Mouse (Mus musculus) spleen, postnatal 14 days (tissue): Measurements from ENCODE around the gene Fam83c.

ENCODE experiments used
- DNase-seq, 2 experiments: peaks; one replicate each; pipeline ENCODE4 v3.0.0; 2021 to 2022; ENCODE audit warnings: low spot score in 2 of 2

Gene Fam83c

GRCm38 (mm10) chr2:155826630-155827424 is 7.8 kb downstream of the Fam83c start, which contains the start of gene Eif6:
Gene Eif6 (minus strand): TSS chr2:155826925.
- peak; percentile 71 to 75 for DNase-seq

DNA sequence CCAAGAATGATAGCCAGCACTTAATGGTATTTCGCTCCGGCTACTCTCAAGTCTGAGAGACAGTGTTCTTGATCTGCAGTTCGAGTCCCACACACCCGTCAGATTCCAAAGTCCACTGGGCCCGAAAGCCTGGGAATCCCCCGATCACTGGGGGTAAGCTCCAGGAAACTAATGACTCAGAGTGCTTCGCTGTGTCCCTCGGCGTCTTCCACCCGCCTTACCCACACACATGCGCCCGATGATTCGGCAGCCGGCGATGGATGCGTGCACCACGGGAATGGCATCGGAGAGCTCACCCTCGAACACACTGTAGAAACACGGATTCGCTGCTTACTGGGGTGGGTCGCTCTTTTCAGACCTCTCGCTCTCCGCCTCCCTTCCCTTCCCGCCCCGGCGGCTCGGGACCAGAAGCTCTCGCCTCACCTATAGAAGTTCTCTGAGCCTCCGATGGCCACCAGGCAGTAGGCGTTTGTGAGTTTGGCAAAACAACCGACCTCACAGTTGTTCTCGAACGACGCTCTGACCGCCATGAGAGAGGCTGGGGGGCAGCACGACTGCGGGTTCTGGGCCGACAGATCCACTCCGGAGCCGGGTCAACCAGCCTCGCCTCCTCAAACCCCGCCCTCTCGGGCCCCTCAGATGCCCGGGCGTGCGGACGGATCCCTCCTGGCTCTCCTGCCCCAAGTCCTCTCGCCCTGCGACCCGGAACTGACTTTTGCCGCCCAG is 8.6 kb downstream of the Fam83c start:
- DNase-seq, result no peak

GRCm38 (mm10) chr2:155823722-155824121 is 10.9 kb downstream of the Fam83c start:
- DNase-seq, result no peak

DNA sequence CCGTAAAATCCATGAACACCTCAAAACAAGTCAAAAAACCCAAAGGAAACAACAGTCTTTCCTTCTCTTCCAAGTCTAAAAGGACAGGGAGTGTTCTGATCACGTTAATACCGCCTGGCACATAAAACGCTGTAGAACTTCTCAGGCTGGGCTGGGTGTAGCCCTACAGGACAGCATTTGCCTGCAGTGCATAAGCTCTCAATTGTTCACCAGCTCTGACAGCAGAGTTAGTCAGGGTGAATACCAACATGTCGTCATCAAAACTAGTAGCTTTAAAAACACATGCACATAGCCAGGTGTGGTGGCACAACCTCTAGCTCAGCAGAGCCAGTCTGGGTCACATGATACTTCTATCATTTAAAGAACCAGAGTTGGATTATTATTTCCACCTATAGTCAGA is 13.9 kb downstream of the Fam83c start:
- DNase-seq, result no peak

- DNase-seq, result no peak
Observed at GRCm38 (mm10) chr2:155819449-155820251, 15.0 kb downstream of the Fam83c start.

GRCm38 (mm10) chr2:155819392-155819448 is 15.4 kb downstream of the Fam83c start, which contains the start of gene BC029722:
Gene BC029722 (minus strand): TSS chr2:155819426.
- no peak for DNase-seq

- peak; percentile 89 to 93 for DNase-seq
Observed at GRCm38 (mm10) chr2:155818596-155819391, 15.9 kb downstream of the Fam83c start.

GRCm38 (mm10) chr2:155817301-155818245 is 17.1 kb downstream of the Fam83c start:
- DNase-seq, result no peak

DNA sequence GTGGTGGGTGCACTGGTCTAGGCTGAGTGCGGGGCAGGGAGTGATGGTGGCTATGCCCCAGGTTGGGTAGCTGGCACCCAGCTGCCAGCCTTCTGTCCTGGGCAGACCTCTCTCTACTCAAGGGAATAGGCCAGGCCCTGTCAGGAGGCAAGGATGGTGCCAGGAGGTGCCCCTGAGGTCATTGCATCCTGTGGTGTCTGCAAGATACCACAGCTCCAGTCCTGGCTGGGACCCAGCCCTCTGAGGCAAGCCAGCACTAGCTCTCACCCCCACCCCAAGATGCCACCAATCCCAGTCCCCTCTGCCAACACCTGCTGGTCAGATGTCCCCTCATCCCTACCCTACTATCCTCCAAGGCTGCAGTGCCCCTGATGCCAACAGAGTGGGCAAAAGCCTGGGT is 18.5 kb downstream of the Fam83c start:
- no peak for DNase-seq

DNA sequence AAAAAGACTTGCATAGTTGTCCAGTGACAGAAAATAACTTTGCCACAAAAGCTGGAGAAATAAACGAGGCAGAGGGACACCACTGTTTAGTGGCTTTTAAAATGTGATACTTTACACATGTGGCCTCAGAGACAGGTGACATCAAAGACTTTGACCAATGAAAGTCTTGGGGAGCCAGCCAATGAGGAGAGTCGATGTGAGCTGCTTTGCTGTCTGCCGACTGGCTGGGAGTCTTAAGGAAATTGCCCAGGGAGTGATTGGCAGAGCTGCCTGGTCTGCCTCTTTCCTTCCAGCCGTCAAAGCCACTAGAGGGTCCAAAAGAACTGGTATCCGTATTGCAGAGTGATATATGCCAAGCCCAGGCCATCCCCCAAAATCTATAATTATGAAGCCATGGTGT is 19.8 kb downstream of the Fam83c start:
- DNase-seq, result no peak

GRCm38 (mm10) chr2:155812637-155813036 is 22.0 kb downstream of the Fam83c start:
- DNase-seq, result no peak

DNA sequence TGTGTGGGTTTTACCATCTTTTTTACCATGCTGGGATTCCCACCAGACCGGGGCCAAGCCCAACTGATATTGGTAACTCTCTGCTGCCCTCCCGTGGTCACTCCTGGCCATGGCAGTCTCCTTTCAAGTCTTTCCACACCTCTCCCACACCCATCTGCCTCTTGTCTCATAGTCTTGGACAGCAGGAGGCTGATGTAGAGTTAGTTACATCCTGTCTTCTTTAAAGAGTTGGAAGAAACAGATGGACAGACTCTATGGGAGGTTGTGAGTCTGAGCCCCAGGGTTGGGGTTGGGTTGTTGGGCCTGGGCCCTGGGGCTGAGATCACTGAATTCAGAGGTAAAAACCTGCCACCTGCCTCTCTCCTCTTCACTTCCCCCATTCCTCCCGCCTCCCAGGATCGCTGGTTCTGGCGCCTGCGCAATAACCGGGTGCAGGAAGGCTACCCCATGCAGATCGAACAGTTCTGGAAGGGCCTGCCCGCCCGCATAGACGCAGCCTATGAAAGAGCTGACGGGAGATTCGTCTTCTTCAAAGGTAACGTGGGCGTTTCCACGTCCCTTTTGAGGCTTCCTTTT is 22.7 kb downstream of the Fam83c start:
- DNase-seq, result peak; percentile 54 to 73

- no peak for DNase-seq
Observed at GRCm38 (mm10) chr2:155809620-155810019, 25.0 kb downstream of the Fam83c start.

DNA sequence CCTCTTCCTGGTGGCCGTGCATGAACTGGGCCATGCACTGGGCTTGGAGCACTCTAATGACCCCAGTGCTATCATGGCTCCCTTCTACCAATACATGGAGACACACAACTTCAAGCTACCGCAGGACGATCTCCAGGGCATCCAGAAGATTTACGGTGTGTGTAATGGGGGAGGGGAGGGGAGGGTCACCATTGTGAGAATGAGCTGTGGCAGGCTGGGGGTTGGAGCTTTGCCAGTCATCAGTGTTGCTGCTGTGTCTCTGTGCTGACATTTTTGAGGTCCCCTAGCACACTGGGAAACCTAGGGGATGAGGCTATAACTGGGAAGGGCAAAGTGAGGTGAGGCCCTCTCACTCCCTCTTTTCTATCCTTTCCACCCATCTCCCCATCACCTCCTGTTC is 27.2 kb downstream of the Fam83c start:
- DNase-seq, result no peak

DNA sequence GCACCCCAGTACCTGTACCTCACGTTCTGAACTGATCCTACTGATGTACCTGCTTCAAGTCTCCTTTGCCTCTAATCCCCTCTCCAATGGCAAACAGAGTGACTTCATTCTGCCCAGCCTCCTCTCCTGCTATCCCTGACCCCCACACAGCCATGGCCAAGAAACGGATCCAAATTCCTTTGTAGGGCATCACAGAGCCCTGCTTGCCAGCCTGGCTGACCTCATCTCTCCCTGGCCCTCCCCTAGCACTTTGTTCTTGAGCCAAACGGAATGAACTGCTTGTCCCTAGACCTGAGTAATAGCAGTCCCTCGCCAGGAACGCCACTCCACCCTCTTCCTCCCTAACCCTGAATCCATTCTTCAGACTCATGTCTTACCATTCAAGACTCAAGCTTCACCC is 28.1 kb downstream of the Fam83c start:
- DNase-seq, result no peak

- DNase-seq, result no peak
Observed at GRCm38 (mm10) chr2:155805925-155806255, 28.8 kb downstream of the Fam83c start.

DNA sequence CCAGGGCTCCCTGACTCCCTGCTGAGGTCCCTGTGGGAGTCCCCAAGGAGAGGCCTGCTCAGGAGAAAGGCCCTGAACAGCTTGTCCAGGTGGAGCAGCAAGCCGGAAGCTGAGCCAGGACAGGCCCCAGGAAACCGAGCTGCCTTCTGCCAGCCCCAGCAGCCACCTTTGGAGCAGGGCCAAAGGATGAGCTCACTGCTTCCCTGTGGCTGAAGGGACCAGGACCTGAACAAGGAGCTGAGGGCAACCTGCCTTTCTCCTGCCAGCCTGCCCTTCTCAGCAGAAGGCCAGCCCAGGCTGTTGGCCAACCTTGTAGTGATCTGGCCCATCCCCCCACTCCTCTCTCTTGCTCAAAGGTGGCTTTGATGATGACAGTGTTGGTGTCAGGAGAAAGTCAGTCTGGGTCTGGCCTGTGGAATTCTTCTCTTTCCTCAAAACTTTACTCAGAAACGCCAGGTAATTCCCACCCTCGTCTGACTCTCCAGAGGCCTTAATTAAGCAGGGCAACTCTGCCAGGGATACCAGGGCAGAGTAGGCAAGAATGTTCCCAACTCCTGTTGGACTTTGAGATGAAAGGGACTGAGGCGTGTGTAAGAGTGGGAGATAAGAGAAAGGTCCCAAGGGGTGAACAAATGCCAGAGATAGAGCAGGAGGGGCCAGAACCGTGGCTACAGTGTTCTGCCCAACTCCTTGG is 29.3 kb downstream of the Fam83c start:
- no peak for DNase-seq

GRCm38 (mm10) chr2:155804053-155804452 is 30.6 kb downstream of the Fam83c start:
- no peak for DNase-seq

DNA sequence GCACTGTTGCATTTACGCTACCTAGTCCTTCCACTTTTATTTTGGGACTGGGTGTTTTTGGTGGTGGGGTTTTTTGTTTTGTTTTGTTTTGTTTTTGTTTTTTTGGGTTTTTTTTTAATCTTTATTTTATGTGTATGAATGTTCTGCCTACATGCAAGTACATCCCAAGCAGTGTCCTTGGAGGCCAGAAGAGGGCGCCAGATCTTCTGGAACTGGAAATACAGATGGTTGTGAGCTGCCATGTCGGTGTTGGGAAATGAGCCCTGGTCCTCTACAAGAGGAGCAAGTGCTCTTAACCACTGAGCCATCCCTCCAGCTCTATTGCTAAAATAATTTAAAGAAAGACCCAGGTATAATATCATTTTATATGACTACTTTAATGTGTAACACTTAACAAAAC is 31.9 kb downstream of the Fam83c start:
- no peak for DNase-seq

DNA sequence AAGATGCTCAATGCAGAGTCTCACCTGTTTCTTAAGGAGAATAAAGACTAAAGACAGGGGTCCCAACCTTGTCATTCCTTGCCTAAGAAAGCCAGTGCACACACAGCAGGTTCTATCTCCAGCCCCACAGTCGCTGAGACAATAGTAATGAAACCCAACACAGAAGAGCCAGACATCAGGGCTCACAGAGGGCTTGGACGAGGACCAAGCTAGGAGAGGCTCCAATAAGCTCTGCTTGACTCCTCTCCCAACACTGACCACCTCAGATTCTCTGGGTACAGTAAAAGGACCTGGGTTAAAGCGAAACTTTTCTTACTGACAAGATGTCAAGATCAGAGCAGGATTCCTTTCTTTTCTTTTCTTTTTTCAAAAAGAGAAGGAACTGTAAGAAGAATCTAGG is 36.0 kb downstream of the Fam83c start:
- DNase-seq, result no peak
